Mouse (Mus musculus) cerebellum, adult 11-12 months (tissue): Measurements from ENCODE around the gene Ccl22.

Source experiments
- DNase-seq: peaks from one replicate; pipeline ENCODE4 v3.0.0; 2022

Gene Ccl22

GRCm38 (mm10) chr8:94735426-94736094 is 9.8 kb upstream of the Ccl22 start:
- no peak for DNase-seq

- no peak for DNase-seq
Observed at GRCm38 (mm10) chr8:94739829-94740228, 5.6 kb upstream of the Ccl22 start.

GRCm38 (mm10) chr8:94740591-94740990 is 4.8 kb upstream of the Ccl22 start:
- DNase-seq: no peak

- no peak for DNase-seq
Observed at GRCm38 (mm10) chr8:94741726-94742125, 3.7 kb upstream of the Ccl22 start.

- no peak for DNase-seq
Observed at GRCm38 (mm10) chr8:94744484-94744883, 906 bp upstream of the Ccl22 start.

- DNase-seq: no peak
Observed at GRCm38 (mm10) chr8:94744972-94745371, 418 bp upstream of the Ccl22 start.

GRCm38 (mm10) chr8:94746832-94747231 is 1.4 kb downstream of the Ccl22 start:
- no peak for DNase-seq

- DNase-seq: no peak
Observed at GRCm38 (mm10) chr8:94748363-94748762, 3.0 kb downstream of the Ccl22 start.

- DNase-seq: no peak
Observed at GRCm38 (mm10) chr8:94749942-94750341, 4.6 kb downstream of the Ccl22 start.

- DNase-seq: no peak
Observed at GRCm38 (mm10) chr8:94751023-94751849, 5.8 kb downstream of the Ccl22 start.

GRCm38 (mm10) chr8:94754006-94754405 is 8.6 kb downstream of the Ccl22 start:
- DNase-seq: no peak

- DNase-seq: no peak
Observed at GRCm38 (mm10) chr8:94754486-94754885, 9.1 kb downstream of the Ccl22 start.

- no peak for DNase-seq
Observed at GRCm38 (mm10) chr8:94767035-94767434, 21.6 kb downstream of the Ccl22 start.

GRCm38 (mm10) chr8:94770945-94771344 is 25.6 kb downstream of the Ccl22 start:
- DNase-seq: peak; percentile 44

- peak; percentile 86 for DNase-seq
Observed at GRCm38 (mm10) chr8:94771941-94772670, 26.7 kb downstream of the Ccl22 start, which contains the start of gene Cx3cl1. Cx3cl1 (plus strand) TSS chr8:94772009.

GRCm38 (mm10) chr8:94773048-94773447 is 27.7 kb downstream of the Ccl22 start:
- no peak for DNase-seq

- DNase-seq: peak; percentile 54
Observed at GRCm38 (mm10) chr8:94773700-94774171, 28.3 kb downstream of the Ccl22 start.

- no peak for DNase-seq
Observed at GRCm38 (mm10) chr8:94774601-94775000, 29.2 kb downstream of the Ccl22 start.

- no peak for DNase-seq
Observed at GRCm38 (mm10) chr8:94776346-94776745, 31.0 kb downstream of the Ccl22 start.

GRCm38 (mm10) chr8:94778036-94778435 is 32.6 kb downstream of the Ccl22 start:
- DNase-seq: no peak

GRCm38 (mm10) chr8:94778473-94778872 is 33.1 kb downstream of the Ccl22 start:
- DNase-seq: no peak

GRCm38 (mm10) chr8:94778895-94779533 is 33.6 kb downstream of the Ccl22 start:
- DNase-seq: no peak
